Mouse (Mus musculus): Measurements from ENCODE around the gene Ykt6. TPM values are rescaled to one million over a fixed set of nuclear protein-coding genes. Genes with fewer than 3 reads are reported as not detected.
A peak's percentile ranks its signal among the peaks of the same experiment; 100 is the strongest.

Gene Ykt6
- total and polyA plus RNA-seq, 3 experiments: 79.8 to 117 (median 95.8) TPM

- TF ChIP-seq PAX5 (IDR thresholded peaks at IDR 0.05; ENCODE audit: low read length) (no peak), CHD2 (IDR thresholded peaks at IDR 0.05; ENCODE audit: low read length) (no peak), USF2 (conservative IDR thresholded peaks at IDR 0.05; ENCODE audit: low read depth, low read length) (no peak), ETS1 (conservative IDR thresholded peaks at IDR 0.05; ENCODE audit: low read depth, low read length) (no peak), POLR2A (IDR thresholded peaks at IDR 0.05; ENCODE audit: low read depth, low read length) (no peak), ELF1 (IDR thresholded peaks at IDR 0.05; ENCODE audit: low read depth, low read length) (no peak), RAD21 (IDR thresholded peaks at IDR 0.05; ENCODE audit: low read depth, low read length) (no peak), UBTF (IDR thresholded peaks at IDR 0.05; ENCODE audit: low read depth, low read length) (no peak), POLR2AphosphoS2 (IDR thresholded peaks at IDR 0.05; ENCODE audit: low read depth, low read length) (no peak), JUN (IDR thresholded peaks at IDR 0.05; ENCODE audit: insufficient read depth, low read depth, low read length) (no peak), E2F4 (IDR thresholded peaks at IDR 0.05; ENCODE audit: insufficient replicate concordance, low read depth, low read length) (no peak), NRF1 (IDR thresholded peaks at IDR 0.05; ENCODE audit: low read depth, low read length) (no peak), HCFC1 (IDR thresholded peaks at IDR 0.05; ENCODE audit: low read depth, low read length) (no peak), ZNF384 (IDR thresholded peaks at IDR 0.05; ENCODE audit: low read depth, low read length) (no peak)
- Histone ChIP-seq H3K9ac (ENCODE audit: insufficient read depth, low read depth) (no peak overlapping the region), H3K4me1 (ENCODE audit: control insufficient read depth in 1 of 2, insufficient read depth in 2 of 2) (peaks cover 20 to 21% of the 10 kb centered on the region in 2 experiments), H3K27me3 (replicated peaks) (no peaks in the 10 kb centered on the region), H3K4me3 (replicated peaks in 1 of 3; ENCODE audit: low read depth in 2 of 3, low read length in 2 of 3, poor library complexity in 1 of 3) (no peak overlapping the region), H3K36me3 (replicated peaks in 1 of 2; ENCODE audit: control insufficient read depth in 1 of 2, insufficient read depth in 1 of 2, low read length in 1 of 2) (peaks cover 0 to 2% of the 10 kb centered on the region in 2 experiments), H3K79me2 (replicated peaks; ENCODE audit: control insufficient read depth, extremely low read depth, insufficient read depth, poor library complexity, severe bottlenecking) (no peaks in the 10 kb centered on the region), H3K27ac (ENCODE audit: insufficient read depth, low read depth) (no peak overlapping the region), H3K4me2 (ENCODE audit: insufficient read depth, low read depth, poor library complexity, severe bottlenecking) (no peak overlapping the region), H3K9me3 (replicated peaks; ENCODE audit: low read length) (no peaks in the 10 kb centered on the region)
- no peak for DNase-seq (ENCODE audit: extremely low read depth)
- dilution Hi-C loops (cut with MboI; ENCODE audit: extremely low pct_ligation_motif_present, extremely low pct_unique_long_range_greater_than_20kb, low sequenced_read_pairs) (no loop called here), in situ Hi-C loops (cut with MboI; ENCODE audit: low pct_ligation_motif_present, low pct_unique_long_range_greater_than_20kb, low sequenced_read_pairs) (loop anchor here (5.0 kb wide), 2 partner anchors 202 to 272 kb away; partner anchors contain the start of gene Ddx56)
Measured at GRCm38 (mm10) chr11:5994880-5995279, 39.4 kb downstream of the Ykt6 start.

- Histone ChIP-seq H3K4me1 (ENCODE audit: control insufficient read depth in 1 of 2, insufficient read depth in 2 of 2) (peaks cover 30 to 31% of the 10 kb centered on the region in 2 experiments), H3K79me2 (replicated peaks; ENCODE audit: control insufficient read depth, extremely low read depth, insufficient read depth, poor library complexity, severe bottlenecking) (no peaks in the 10 kb centered on the region), H3K4me2 (ENCODE audit: insufficient read depth, low read depth, poor library complexity, severe bottlenecking) (no peak overlapping the region), H3K9me3 (replicated peaks; ENCODE audit: low read length) (no peaks in the 10 kb centered on the region), H3K4me3 (replicated peaks in 1 of 3; ENCODE audit: low read depth in 2 of 3, low read length in 2 of 3, poor library complexity in 1 of 3) (no peak overlapping the region), H3K9ac (ENCODE audit: insufficient read depth, low read depth) (no peak overlapping the region), H3K36me3 (replicated peaks in 1 of 2; ENCODE audit: control insufficient read depth in 1 of 2, insufficient read depth in 1 of 2, low read length in 1 of 2) (peaks cover 0 to 2% of the 10 kb centered on the region in 2 experiments), H3K27ac (ENCODE audit: insufficient read depth, low read depth) (no peak overlapping the region), H3K27me3 (replicated peaks) (no peaks in the 10 kb centered on the region)
- DNase-seq (ENCODE audit: extremely low read depth): peak; percentile 91
- in situ Hi-C loops (cut with MboI; ENCODE audit: low pct_ligation_motif_present, low pct_unique_long_range_greater_than_20kb, low sequenced_read_pairs) (loop anchor here (5.0 kb wide), 2 partner anchors 201 to 271 kb away; partner anchors contain the start of gene Ddx56), dilution Hi-C loops (cut with MboI; ENCODE audit: extremely low pct_ligation_motif_present, extremely low pct_unique_long_range_greater_than_20kb, low sequenced_read_pairs) (no loop called here)
- TF ChIP-seq RAD21 (IDR thresholded peaks at IDR 0.05; ENCODE audit: low read depth, low read length) (peak; percentile 100), UBTF (IDR thresholded peaks at IDR 0.05; ENCODE audit: low read depth, low read length) (no peak), POLR2AphosphoS2 (IDR thresholded peaks at IDR 0.05; ENCODE audit: low read depth, low read length) (no peak), SMC3 (IDR thresholded peaks at IDR 0.05; ENCODE audit: low read depth, low read length) (peak; percentile 99), NELFE (IDR thresholded peaks at IDR 0.05; ENCODE audit: low read depth, low read length) (peak; percentile 26; the same call in 1 of the 2 replicates), ZC3H11A (IDR thresholded peaks at IDR 0.05; ENCODE audit: low read depth, low read length) (peak; percentile 84), MYC (IDR thresholded peaks at IDR 0.05; ENCODE audit: low read depth, low read length) (no peak), USF2 (conservative IDR thresholded peaks at IDR 0.05; ENCODE audit: low read depth, low read length) (no peak), JUN (IDR thresholded peaks at IDR 0.05; ENCODE audit: insufficient read depth, low read depth, low read length) (no peak), TCF12 (IDR thresholded peaks at IDR 0.05; ENCODE audit: low read depth, low read length) (0 out of 2 replicates have a peak, but pooled peaks have one; percentile 27), EP300 (IDR thresholded peaks at IDR 0.05; ENCODE audit: low read length) (no peak), CTCF (conservative IDR thresholded peaks at IDR 0.05 in 1 of 2, IDR thresholded peaks at IDR 0.05 in 1 of 2; ENCODE audit: low read depth in 2 of 2, low read length in 2 of 2) (peak; percentile 90 to 99), MEF2A (IDR thresholded peaks at IDR 0.05; ENCODE audit: borderline replicate concordance, low read depth, low read length) (peak; percentile 7; the same call in 1 of the 2 replicates)
Measured at GRCm38 (mm10) chr11:5995989-5996388, 40.5 kb downstream of the Ykt6 start.
